Mouse (Mus musculus): Measurements from ENCODE around the gene Taok3.

The Taok3 gene

GRCm38 (mm10) chr5:117117241-117117640, 2.7 kb upstream of the Taok3 start:
- DNase-seq (ENCODE audit: low spot score in 2 of 2), result no peak

GRCm38 (mm10) chr5:117117716-117118115, 2.2 kb upstream of the Taok3 start:
- no peak for DNase-seq (ENCODE audit: low spot score in 2 of 2)

- DNase-seq (ENCODE audit: low spot score in 2 of 2), result no peak
Observed at GRCm38 (mm10) chr5:117118220-117118619, 1.7 kb upstream of the Taok3 start.

GRCm38 (mm10) chr5:117118850-117119249, 1.1 kb upstream of the Taok3 start:
- no peak for DNase-seq (ENCODE audit: low spot score in 2 of 2)

- peak; percentile 34 to 77 for DNase-seq (ENCODE audit: low spot score in 2 of 2)
Observed at GRCm38 (mm10) chr5:117120489-117121466, 849 bp downstream of the Taok3 start.

GRCm38 (mm10) chr5:117121657-117122056, 1.7 kb downstream of the Taok3 start:
- no peak for DNase-seq (ENCODE audit: low spot score in 2 of 2)

GRCm38 (mm10) chr5:117123102-117123501, 3.2 kb downstream of the Taok3 start:
- no peak for DNase-seq (ENCODE audit: low spot score in 2 of 2)

GRCm38 (mm10) chr5:117123840-117124239, 3.9 kb downstream of the Taok3 start:
- DNase-seq (ENCODE audit: low spot score in 2 of 2), result peak in 1 of 2 experiments; percentile 44

- no peak for DNase-seq (ENCODE audit: low spot score in 2 of 2)
Observed at GRCm38 (mm10) chr5:117125482-117126346, 5.8 kb downstream of the Taok3 start.

GRCm38 (mm10) chr5:117127051-117127450, 7.1 kb downstream of the Taok3 start:
- no peak for DNase-seq (ENCODE audit: low spot score in 2 of 2)

GRCm38 (mm10) chr5:117130726-117131125, 10.8 kb downstream of the Taok3 start:
- no peak for DNase-seq (ENCODE audit: low spot score in 2 of 2)

- peak; percentile 84 to 88 for DNase-seq (ENCODE audit: low spot score in 2 of 2)
Observed at GRCm38 (mm10) chr5:117133446-117134065, 13.6 kb downstream of the Taok3 start.

- peak in 1 of 2 experiments; percentile 58 for DNase-seq (ENCODE audit: low spot score in 2 of 2)
Observed at GRCm38 (mm10) chr5:117134066-117134888, 14.3 kb downstream of the Taok3 start.

GRCm38 (mm10) chr5:117134889-117135456, 15.0 kb downstream of the Taok3 start:
- no peak for DNase-seq (ENCODE audit: low spot score in 2 of 2)

- peak; percentile 70 to 79 for DNase-seq (ENCODE audit: low spot score in 2 of 2)
Observed at GRCm38 (mm10) chr5:117135869-117136268, 15.9 kb downstream of the Taok3 start.

- DNase-seq (ENCODE audit: low spot score in 2 of 2), result no peak
Observed at GRCm38 (mm10) chr5:117136570-117136969, 16.6 kb downstream of the Taok3 start.

GRCm38 (mm10) chr5:117137011-117137410, 17.1 kb downstream of the Taok3 start:
- no peak for DNase-seq (ENCODE audit: low spot score in 2 of 2)

GRCm38 (mm10) chr5:117137594-117137993, 17.7 kb downstream of the Taok3 start:
- DNase-seq (ENCODE audit: low spot score in 2 of 2), result peak in 1 of 2 experiments; percentile 50

GRCm38 (mm10) chr5:117138295-117138988, 18.5 kb downstream of the Taok3 start:
- peak; percentile 80 to 86 for DNase-seq (ENCODE audit: low spot score in 2 of 2)

GRCm38 (mm10) chr5:117139822-117140221, 19.9 kb downstream of the Taok3 start:
- DNase-seq (ENCODE audit: low spot score in 2 of 2), result peak in 1 of 2 experiments; percentile 66

All from spleen, postnatal 4 days (tissue).